Mouse (Mus musculus): ENCODE measurements around the gene Tyms. TPM values are rescaled to one million over a fixed set of nuclear protein-coding genes. Genes with fewer than 3 reads are reported as not detected.

Tyms gene
- polyA plus RNA-seq, 1 experiment from 2014 or later, result 52.5 TPM

DNA sequence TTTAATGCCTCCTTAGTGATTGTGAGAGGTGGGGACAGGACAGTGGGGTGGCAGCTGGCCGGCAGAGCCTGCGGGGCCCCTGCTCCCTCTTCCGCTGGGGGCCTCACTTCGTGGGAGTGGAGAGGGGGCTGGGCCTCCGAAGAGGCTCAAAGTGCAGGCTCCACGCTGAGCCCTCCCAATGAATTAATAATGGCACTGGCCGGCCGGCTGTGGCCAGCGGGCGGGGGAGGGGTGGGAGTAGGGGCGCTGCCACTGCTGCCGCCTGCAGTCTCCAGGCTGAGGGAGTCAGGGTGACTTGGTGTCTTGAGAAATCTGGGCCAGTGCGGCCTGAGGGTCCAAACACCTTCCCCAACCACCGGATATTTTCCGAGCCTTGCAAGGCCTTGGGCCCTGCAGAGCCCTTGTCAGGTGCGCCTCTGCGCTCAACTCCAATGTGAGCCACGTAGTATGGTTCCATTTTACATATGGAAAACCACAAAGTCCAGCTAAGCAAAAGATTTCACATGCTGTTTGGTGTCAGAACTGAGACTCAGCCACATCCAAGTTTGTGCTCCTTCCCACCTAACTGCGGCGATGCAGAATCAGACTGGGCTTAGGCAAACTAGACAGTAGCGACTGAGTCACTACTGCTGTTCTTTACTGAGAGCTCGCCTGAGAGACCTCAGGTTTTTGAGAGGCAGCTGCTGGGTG is 37.1 kb upstream of the Tyms start:
- H3K4me1 ChIP-seq (replicated peaks), result peaks cover 73% of the 10 kb centered on the region
- ATAC-seq (ENCODE audit: low FRiP score, low read depth), result no peak
- peak overlapping the region; percentile 8; the same call in 1 of the 2 replicates for H3K9ac ChIP-seq
- H3K27me3 ChIP-seq, result 0 out of 2 replicates have a peak, but pooled peaks cover 7% of the 10 kb centered on the region
- H3K9me3 ChIP-seq, result no peaks in the 10 kb centered on the region
- WGBS, result 8% methylated on average over 22 of the region's 22 CpGs
- peak overlapping the region; percentile 15; the same call in 1 of the 2 replicates for H3K4me3 ChIP-seq
- peak overlapping the region; percentile 42 for H3K4me2 ChIP-seq
- no peaks in the 10 kb centered on the region for H3K36me3 ChIP-seq
- peak overlapping the region; percentile 57 for H3K27ac ChIP-seq (replicated peaks)

GRCm38 (mm10) chr5:30109899-30110298 is 36.5 kb upstream of the Tyms start:
- H3K4me3 ChIP-seq, result no peak overlapping the region
- 0 out of 2 replicates have a peak, but pooled peaks cover 7% of the 10 kb centered on the region for H3K27me3 ChIP-seq
- WGBS, result 29% methylated on average over 2 of the region's 2 CpGs
- no peak overlapping the region; the same call in 1 of the 2 replicates for H3K4me2 ChIP-seq
- no peak overlapping the region for H3K9ac ChIP-seq
- peaks cover 77% of the 10 kb centered on the region for H3K4me1 ChIP-seq (replicated peaks)
- no peak overlapping the region for H3K27ac ChIP-seq (replicated peaks)
- ATAC-seq (ENCODE audit: low FRiP score, low read depth), result no peak
- no peaks in the 10 kb centered on the region for H3K36me3 ChIP-seq
- no peaks in the 10 kb centered on the region for H3K9me3 ChIP-seq

DNA sequence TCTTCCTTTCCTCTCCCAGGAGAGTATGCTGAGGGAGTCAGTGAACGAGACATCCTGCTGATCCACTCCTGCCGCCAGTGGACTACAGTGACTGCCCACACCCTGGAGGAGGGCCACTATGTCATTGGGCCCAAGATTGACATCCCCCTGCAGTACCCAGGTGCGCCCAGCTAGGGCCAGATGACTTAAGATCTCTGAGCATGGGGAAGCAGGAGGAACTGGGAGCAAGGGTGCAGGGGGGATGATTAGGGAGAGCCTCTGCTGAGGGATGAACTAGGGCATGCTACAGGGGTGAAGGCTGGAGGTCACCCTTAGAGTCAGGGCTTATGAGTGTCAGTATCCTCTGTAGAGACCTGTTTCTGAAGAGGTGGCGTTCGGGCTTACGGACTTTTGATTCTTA is 34.8 kb upstream of the Tyms start:
- no peak overlapping the region for H3K4me3 ChIP-seq
- no peak overlapping the region for H3K9ac ChIP-seq
- H3K4me1 ChIP-seq (replicated peaks), result peaks cover 66% of the 10 kb centered on the region
- 53% methylated on average over 6 of the region's 6 CpGs for WGBS
- H3K27ac ChIP-seq (replicated peaks), result peak overlapping the region; percentile 82
- no peak for ATAC-seq (ENCODE audit: low FRiP score, low read depth)
- H3K9me3 ChIP-seq, result no peaks in the 10 kb centered on the region
- H3K27me3 ChIP-seq, result 0 out of 2 replicates have a peak, but pooled peaks cover 7% of the 10 kb centered on the region
- H3K36me3 ChIP-seq, result no peaks in the 10 kb centered on the region
- peak overlapping the region; percentile 98 for H3K4me2 ChIP-seq

DNA sequence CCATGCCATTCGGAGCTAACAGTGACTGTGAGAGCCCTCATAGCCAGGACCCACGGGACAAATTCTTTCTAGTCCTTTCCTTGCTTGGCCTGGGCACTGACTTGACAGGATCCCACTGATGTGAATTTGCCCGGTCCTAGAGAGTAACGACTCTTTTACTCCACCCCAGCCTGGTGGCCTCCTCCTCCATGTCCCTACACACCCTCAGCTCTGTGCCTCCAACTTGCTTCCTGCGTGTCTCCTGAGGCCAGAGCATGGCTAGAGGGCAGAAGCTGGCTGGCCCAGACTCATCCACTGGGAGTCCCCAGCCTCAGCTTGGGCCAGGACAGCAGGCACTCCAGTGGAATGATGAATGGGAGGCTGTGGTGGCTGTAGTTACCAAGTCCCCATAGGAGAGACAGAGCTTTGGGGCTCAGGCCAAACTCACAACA is 34.2 kb upstream of the Tyms start:
- WGBS, result 5% methylated on average over 5 of the region's 5 CpGs
- Histone ChIP-seq H3K9ac (no peak overlapping the region), H3K4me2 (peak overlapping the region; percentile 98), H3K4me3 (peak overlapping the region; percentile 65; the same call in 1 of the 2 replicates), H3K4me1 (replicated peaks) (peaks cover 66% of the 10 kb centered on the region), H3K36me3 (no peaks in the 10 kb centered on the region), H3K9me3 (no peaks in the 10 kb centered on the region), H3K27ac (replicated peaks) (peak overlapping the region; percentile 82), H3K27me3 (0 out of 2 replicates have a peak, but pooled peaks cover 4% of the 10 kb centered on the region)
- ATAC-seq (ENCODE audit: low FRiP score, low read depth), result peak; percentile 20

DNA sequence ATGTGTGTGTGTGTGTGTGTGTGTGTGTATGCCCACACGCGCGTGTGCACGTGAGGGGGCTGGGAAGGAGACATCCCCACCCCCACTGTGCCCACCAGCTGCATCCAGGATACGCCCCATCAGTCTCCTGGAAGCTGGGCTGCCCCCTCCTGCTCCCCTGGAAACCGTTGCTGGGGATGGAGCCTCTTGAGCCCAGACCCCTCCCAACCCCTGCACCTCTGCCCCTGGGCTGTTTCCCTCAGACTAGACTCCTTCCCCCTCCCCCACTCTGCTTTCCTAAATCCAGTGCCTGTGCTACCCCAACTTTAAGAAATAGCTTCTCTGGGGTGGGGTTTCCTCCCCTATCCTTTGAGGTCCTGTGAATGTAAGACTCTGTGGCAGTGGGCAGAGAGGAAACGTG is 33.8 kb upstream of the Tyms start:
- H3K4me1 ChIP-seq (replicated peaks), result peaks cover 66% of the 10 kb centered on the region
- peak overlapping the region; percentile 65 for H3K4me3 ChIP-seq
- under 1% methylated on average over 7 of the region's 7 CpGs for WGBS
- no peaks in the 10 kb centered on the region for H3K9me3 ChIP-seq
- peak overlapping the region; percentile 98 for H3K4me2 ChIP-seq
- peak overlapping the region; percentile 82 for H3K27ac ChIP-seq (replicated peaks)
- no peaks in the 10 kb centered on the region for H3K36me3 ChIP-seq
- peak; percentile 32; the same call in 1 of the 2 replicates for ATAC-seq (ENCODE audit: low FRiP score, low read depth)
- no peaks in the 10 kb centered on the region for H3K27me3 ChIP-seq
- H3K9ac ChIP-seq, result no peak overlapping the region

DNA sequence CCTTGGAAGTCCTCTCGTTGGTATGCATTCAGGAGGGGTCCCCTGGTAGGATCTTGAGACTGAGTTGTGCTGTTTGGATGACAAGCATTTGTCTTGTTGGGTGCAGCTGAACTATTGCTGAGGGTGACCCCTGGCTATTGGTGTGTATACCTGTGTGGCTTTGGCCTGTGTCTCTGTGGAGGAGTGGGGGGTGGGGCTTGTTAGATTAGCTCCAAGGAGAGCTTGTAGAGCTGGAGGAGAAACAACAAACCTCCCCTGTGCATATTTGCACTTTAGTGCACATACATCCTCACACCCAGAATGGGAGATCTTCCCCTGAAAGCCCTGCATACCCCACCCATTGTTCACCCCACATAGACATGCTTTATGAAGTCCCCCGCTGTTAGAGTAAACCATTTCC is 33.3 kb upstream of the Tyms start:
- peaks cover 64% of the 10 kb centered on the region for H3K4me1 ChIP-seq (replicated peaks)
- H3K9ac ChIP-seq, result peak overlapping the region; percentile 73
- no peaks in the 10 kb centered on the region for H3K27me3 ChIP-seq
- H3K9me3 ChIP-seq, result no peaks in the 10 kb centered on the region
- H3K27ac ChIP-seq (replicated peaks), result peak overlapping the region; percentile 82
- H3K36me3 ChIP-seq, result no peaks in the 10 kb centered on the region
- H3K4me3 ChIP-seq, result peak overlapping the region; percentile 65
- WGBS, result 6% methylated on average over 2 of the region's 2 CpGs
- peak overlapping the region; percentile 98 for H3K4me2 ChIP-seq
- no peak for ATAC-seq (ENCODE audit: low FRiP score, low read depth)

DNA sequence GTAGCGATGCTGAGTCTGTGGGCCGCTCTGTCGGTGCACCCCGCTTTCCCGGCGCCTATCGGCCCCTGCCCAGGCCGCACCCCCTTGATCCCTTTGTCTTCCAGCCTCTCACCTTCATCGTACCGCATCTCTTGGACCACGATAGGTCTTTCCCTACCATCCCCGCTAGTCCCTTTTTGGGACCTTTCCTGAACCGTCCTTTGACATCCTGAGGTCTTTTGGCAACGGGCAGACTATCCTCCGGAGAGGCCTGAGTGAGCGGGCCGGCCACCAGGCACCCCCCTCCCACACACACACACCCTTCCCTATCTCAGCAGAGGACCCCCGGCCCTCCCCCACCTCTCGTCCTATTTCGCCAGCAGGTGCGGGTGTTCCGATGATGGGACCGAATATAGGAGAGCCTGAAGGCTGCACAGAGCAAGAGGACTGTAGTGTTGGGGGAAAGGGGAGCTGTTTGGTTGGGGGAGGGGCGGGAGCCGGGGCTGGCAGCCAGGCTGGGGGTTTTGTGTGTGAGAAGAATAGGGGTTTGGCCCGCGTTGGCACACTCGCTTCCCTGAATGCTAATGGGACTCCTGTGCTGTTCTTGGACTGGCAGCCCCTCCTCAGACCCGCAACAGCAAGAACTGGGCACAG is 32.4 kb upstream of the Tyms start, which contains the start of gene 3110082J24Rik:
Gene 3110082J24Rik (minus strand): TSS at position 419 of the 633 bp plus-strand sequence.
- H3K9ac ChIP-seq, result peak within 1 kb of the TSS; percentile 73

GRCm38 (mm10) chr5:30104841-30105667 is 31.6 kb upstream of the Tyms start, which contains the start of gene Garem2:
Gene Garem2 (plus strand): TSS chr5:30105161.
- H3K4me3 ChIP-seq, result peak within 1 kb of the TSS; percentile 65
- H3K9ac ChIP-seq, result peak within 1 kb of the TSS; percentile 73
- peak within 1 kb of the TSS; percentile 82 for H3K27ac ChIP-seq (replicated peaks)
- no peaks in the 10 kb centered on the region for H3K9me3 ChIP-seq
- no peaks in the 10 kb centered on the region for H3K36me3 ChIP-seq
- peak within 1 kb of the TSS; percentile 98 for H3K4me2 ChIP-seq
- under 1% methylated on average over 58 of the region's 65 CpGs for WGBS
- no peaks in the 10 kb centered on the region for H3K27me3 ChIP-seq
- peak; percentile 55 for ATAC-seq (ENCODE audit: low FRiP score, low read depth)
- H3K4me1 ChIP-seq (replicated peaks), result peaks cover 47% of the 10 kb centered on the region

More for the DNA sequence above, 32.4 kb upstream of the Tyms start, which contains the start of gene 3110082J24Rik:
- H3K9me3 ChIP-seq, result no peaks in the 10 kb centered on the region
- peak within 1 kb of the TSS; percentile 65 for H3K4me3 ChIP-seq
- peaks cover 55% of the 10 kb centered on the region for H3K4me1 ChIP-seq (replicated peaks)
- peak; percentile 47; the same call in 1 of the 2 replicates for ATAC-seq (ENCODE audit: low FRiP score, low read depth)
- peak within 1 kb of the TSS; percentile 82 for H3K27ac ChIP-seq (replicated peaks)
- WGBS, result 0% methylated on average over 29 of the region's 29 CpGs
- H3K4me2 ChIP-seq, result peak within 1 kb of the TSS; percentile 98
- H3K36me3 ChIP-seq, result no peaks in the 10 kb centered on the region
- no peaks in the 10 kb centered on the region for H3K27me3 ChIP-seq

- peaks cover 40% of the 10 kb centered on the region for H3K4me1 ChIP-seq (replicated peaks)
- ATAC-seq (ENCODE audit: low FRiP score, low read depth), result no peak; the same call in 1 of the 2 replicates
- H3K36me3 ChIP-seq, result no peaks in the 10 kb centered on the region
- no peak overlapping the region for H3K27ac ChIP-seq (replicated peaks)
- H3K4me3 ChIP-seq, result peak overlapping the region; percentile 65
- 1% methylated on average over 12 of the region's 12 CpGs for WGBS
- H3K27me3 ChIP-seq, result no peaks in the 10 kb centered on the region
- no peak overlapping the region for H3K9ac ChIP-seq
- H3K4me2 ChIP-seq, result peak overlapping the region; percentile 98
- H3K9me3 ChIP-seq, result no peaks in the 10 kb centered on the region
Observed at GRCm38 (mm10) chr5:30104339-30104738, 30.9 kb upstream of the Tyms start.

- H3K36me3 ChIP-seq, result no peaks in the 10 kb centered on the region
- no peak overlapping the region for H3K4me3 ChIP-seq
- H3K27me3 ChIP-seq, result no peaks in the 10 kb centered on the region
- 81% methylated on average over 3 of the region's 3 CpGs for WGBS
- H3K27ac ChIP-seq (replicated peaks), result no peak overlapping the region
- H3K4me1 ChIP-seq (replicated peaks), result peaks cover 37% of the 10 kb centered on the region
- no peak overlapping the region for H3K4me2 ChIP-seq
- H3K9ac ChIP-seq, result no peak overlapping the region
- no peak for ATAC-seq (ENCODE audit: low FRiP score, low read depth)
- no peaks in the 10 kb centered on the region for H3K9me3 ChIP-seq
Observed at GRCm38 (mm10) chr5:30103340-30103739, 29.9 kb upstream of the Tyms start.

DNA sequence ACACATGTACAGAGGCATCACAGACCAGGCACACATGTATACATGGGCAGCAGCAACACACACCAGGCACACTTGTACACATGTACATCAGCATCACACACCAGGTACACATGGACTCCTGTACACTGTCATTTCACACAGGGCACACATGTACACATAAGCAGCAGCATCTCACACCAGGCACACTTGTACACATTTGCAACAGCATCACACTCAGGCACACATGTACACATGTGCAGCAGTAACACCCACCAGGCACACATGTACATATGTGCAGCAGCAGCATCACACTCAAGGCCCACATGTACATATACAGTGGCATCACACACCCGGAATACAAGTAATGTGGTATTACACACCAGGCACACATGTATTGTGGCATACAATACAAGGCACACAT is 24.8 kb upstream of the Tyms start:
- H3K36me3 ChIP-seq, result no peaks in the 10 kb centered on the region
- H3K4me3 ChIP-seq, result no peak overlapping the region
- H3K27ac ChIP-seq (replicated peaks), result no peak overlapping the region
- H3K4me1 ChIP-seq (replicated peaks), result no peaks in the 10 kb centered on the region
- H3K27me3 ChIP-seq, result no peaks in the 10 kb centered on the region
- WGBS, result 85% methylated on average over 1 of the region's 1 CpGs
- no peaks in the 10 kb centered on the region for H3K9me3 ChIP-seq
- no peak overlapping the region for H3K4me2 ChIP-seq
- ATAC-seq (ENCODE audit: low FRiP score, low read depth), result no peak
- no peak overlapping the region for H3K9ac ChIP-seq

Measured in hindbrain, embryonic 15.5 days (tissue).